Mouse (Mus musculus): ENCODE data around the gene Ttc26. TPM values are rescaled to one million over a fixed set of nuclear protein-coding genes. Genes with fewer than 3 reads are reported as not detected.
A peak's percentile ranks its signal among the peaks of the same experiment; 100 is the strongest.

Ttc26 gene
- total and polyA plus RNA-seq, 3 experiments: 1.4 to 2.1 TPM; not detected in 1

DNA sequence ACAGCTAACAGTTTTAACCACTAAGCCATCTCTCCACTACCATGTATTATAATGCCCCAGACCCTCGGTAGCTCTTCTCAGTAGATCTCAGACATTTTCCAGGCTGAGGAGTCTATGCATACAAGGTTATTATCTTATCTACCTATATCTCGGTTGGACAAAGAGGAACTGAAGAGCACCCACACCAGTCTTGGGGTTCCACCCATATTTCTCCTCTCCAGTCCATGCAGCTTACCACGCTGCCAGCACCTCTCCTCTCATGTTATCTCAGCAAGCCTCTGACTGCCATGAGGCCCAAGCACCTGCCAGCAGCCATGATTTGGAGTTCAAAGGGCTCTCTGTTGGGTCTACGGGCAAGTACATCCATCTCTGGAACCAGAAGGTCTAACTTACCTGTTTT lies 20.2 kb upstream of the Ttc26 start (continued):
- peak; percentile 81 for TF ChIP-seq MAX (IDR thresholded peaks at IDR 0.05; ENCODE audit: low read length)
- peak; percentile 76 for TF ChIP-seq RCOR1 (IDR thresholded peaks at IDR 0.05; ENCODE audit: low read depth, low read length)

DNA sequence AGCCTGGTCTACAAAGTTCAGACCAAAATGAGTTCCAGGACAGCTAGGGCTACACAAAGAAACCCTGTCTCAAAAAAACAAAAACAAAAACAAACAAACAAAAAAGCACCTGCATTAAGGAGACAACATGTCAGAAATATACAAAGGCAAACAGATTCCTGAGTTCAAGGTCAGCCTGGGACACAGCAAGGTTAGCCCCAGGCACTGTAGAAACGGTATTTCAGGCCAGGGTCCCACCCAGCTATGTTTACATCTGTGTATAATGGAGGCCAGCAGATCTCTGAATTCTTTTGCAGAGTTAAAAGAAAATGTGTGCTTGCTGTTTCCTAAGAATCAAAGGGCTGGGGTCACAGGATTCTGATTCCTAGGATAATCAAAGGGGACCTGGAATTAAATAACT lies 19.3 kb upstream of the Ttc26 start:
- no peaks in the 10 kb centered on the region for H3K9me3 ChIP-seq (replicated peaks; ENCODE audit: insufficient read depth, low read length)
- H3K27ac ChIP-seq (ENCODE audit: control insufficient read depth, low read depth, low read length): no peak overlapping the region
- peaks cover 8 to 33% of the 10 kb centered on the region in 2 experiments for H3K4me1 ChIP-seq (ENCODE audit: control insufficient read depth in 1 of 2, insufficient read depth in 2 of 2, low read length in 2 of 2)
- no peak for DNase-seq (ENCODE audit: low read depth, low spot score)
- H3K36me3 ChIP-seq (ENCODE audit: control insufficient read depth in 1 of 2, insufficient read depth in 2 of 2, low read length in 2 of 2): peaks cover 0 to 27% of the 10 kb centered on the region in 2 experiments; a peak in 2 of 4 replicates
- H3K27me3 ChIP-seq (ENCODE audit: control insufficient read depth in 1 of 2, insufficient read depth in 2 of 2, low read length in 2 of 2): no peaks in the 10 kb centered on the region
- no peak overlapping the region for H3K9ac ChIP-seq (ENCODE audit: control insufficient read depth, low read depth, low read length, poor library complexity, severe bottlenecking)
- TF ChIP-seq RAD21 (IDR thresholded peaks at IDR 0.05; ENCODE audit: low read depth, low read length) (no peak), JUND (IDR thresholded peaks at IDR 0.05; ENCODE audit: low read depth, low read length) (no peak), ETS1 (IDR thresholded peaks at IDR 0.05; ENCODE audit: low read depth, low read length) (no peak), ZMIZ1 (IDR thresholded peaks at IDR 0.05; ENCODE audit: low read depth, low read length) (no peak)
- no peaks in the 10 kb centered on the region; the same call in 1 of the 2 replicates for H3K79me2 ChIP-seq (ENCODE audit: control insufficient read depth, insufficient read depth, low read length, poor library complexity)
- H3K4me3 ChIP-seq (ENCODE audit: control insufficient read depth in 1 of 2, insufficient read depth in 1 of 2, low read depth in 2 of 2, low read length in 2 of 2): no peak overlapping the region

GRCm38 (mm10) chr6:38363370-38363769 lies 17.9 kb upstream of the Ttc26 start:
- H3K27ac ChIP-seq (ENCODE audit: control insufficient read depth, low read depth, low read length): no peak overlapping the region
- no peak overlapping the region for H3K9ac ChIP-seq (ENCODE audit: control insufficient read depth, low read depth, low read length, poor library complexity, severe bottlenecking)
- TF ChIP-seq CTCF (IDR thresholded peaks at IDR 0.05 in 2 of 3, conservative IDR thresholded peaks at IDR 0.05 in 1 of 3; ENCODE audit: control insufficient read depth in 1 of 3, insufficient read depth in 1 of 3, low read depth in 2 of 3, low read length in 3 of 3, poor library complexity in 1 of 3, severe bottlenecking in 1 of 3) (no peak), ZKSCAN1 (IDR thresholded peaks at IDR 0.05; ENCODE audit: low read depth, low read length) (no peak), MAX (IDR thresholded peaks at IDR 0.05; ENCODE audit: low read length) (no peak), SIN3A (IDR thresholded peaks at IDR 0.05; ENCODE audit: low read length) (no peak), ZNF384 (IDR thresholded peaks at IDR 0.05; ENCODE audit: low read depth, low read length) (no peak)

GRCm38 (mm10) chr6:38364121-38364520 lies 17.1 kb upstream of the Ttc26 start:
- no peaks in the 10 kb centered on the region for H3K9me3 ChIP-seq (replicated peaks; ENCODE audit: insufficient read depth, low read length)
- no peak for DNase-seq (ENCODE audit: low read depth, low spot score)
- peaks cover 0 to 19% of the 10 kb centered on the region in 2 experiments; a peak in 2 of 4 replicates for H3K36me3 ChIP-seq (ENCODE audit: control insufficient read depth in 1 of 2, insufficient read depth in 2 of 2, low read length in 2 of 2)
- H3K27ac ChIP-seq (ENCODE audit: control insufficient read depth, low read depth, low read length): no peak overlapping the region
- H3K4me1 ChIP-seq (ENCODE audit: control insufficient read depth in 1 of 2, insufficient read depth in 2 of 2, low read length in 2 of 2): peaks cover 8 to 27% of the 10 kb centered on the region in 2 experiments
- H3K4me3 ChIP-seq (ENCODE audit: control insufficient read depth in 1 of 2, insufficient read depth in 1 of 2, low read depth in 2 of 2, low read length in 2 of 2): no peak overlapping the region
- H3K79me2 ChIP-seq (ENCODE audit: control insufficient read depth, insufficient read depth, low read length, poor library complexity): no peaks in the 10 kb centered on the region
- no peak for TF ChIP-seq HCFC1 (IDR thresholded peaks at IDR 0.05; ENCODE audit: low read depth, low read length)
- TF ChIP-seq ELF1 (IDR thresholded peaks at IDR 0.05; ENCODE audit: low read depth, low read length): no peak
- TF ChIP-seq CHD2 (IDR thresholded peaks at IDR 0.05; ENCODE audit: low read length): no peak
- TF ChIP-seq CTCF (IDR thresholded peaks at IDR 0.05 in 2 of 3, conservative IDR thresholded peaks at IDR 0.05 in 1 of 3; ENCODE audit: control insufficient read depth in 1 of 3, insufficient read depth in 1 of 3, low read depth in 2 of 3, low read length in 3 of 3, poor library complexity in 1 of 3, severe bottlenecking in 1 of 3): no peak
- TF ChIP-seq ZNF384 (IDR thresholded peaks at IDR 0.05; ENCODE audit: low read depth, low read length): no peak
- TF ChIP-seq MXI1 (IDR thresholded peaks at IDR 0.05; ENCODE audit: low read depth, low read length): no peak
- TF ChIP-seq KAT2A (conservative IDR thresholded peaks at IDR 0.05; ENCODE audit: low read depth, low read length): no peak
- TF ChIP-seq RAD21 (IDR thresholded peaks at IDR 0.05; ENCODE audit: low read depth, low read length): no peak
- TF ChIP-seq POLR2AphosphoS5 (IDR thresholded peaks at IDR 0.05; ENCODE audit: borderline replicate concordance, low read depth, low read length): no peak
- TF ChIP-seq JUND (IDR thresholded peaks at IDR 0.05; ENCODE audit: low read depth, low read length): no peak
- no peak for TF ChIP-seq ZKSCAN1 (IDR thresholded peaks at IDR 0.05; ENCODE audit: low read depth, low read length)
- TF ChIP-seq ZC3H11A (IDR thresholded peaks at IDR 0.05; ENCODE audit: low read depth, low read length): no peak
- TF ChIP-seq SIN3A (IDR thresholded peaks at IDR 0.05; ENCODE audit: low read length): no peak
- TF ChIP-seq SMC3 (IDR thresholded peaks at IDR 0.05; ENCODE audit: low read depth, low read length): no peak
- no peak for TF ChIP-seq TBP (IDR thresholded peaks at IDR 0.05; ENCODE audit: low read depth, low read length)
- no peak overlapping the region for H3K9ac ChIP-seq (ENCODE audit: control insufficient read depth, low read depth, low read length, poor library complexity, severe bottlenecking)
- H3K27me3 ChIP-seq (ENCODE audit: control insufficient read depth in 1 of 2, insufficient read depth in 2 of 2, low read length in 2 of 2): no peaks in the 10 kb centered on the region

More at GRCm38 (mm10) chr6:38363370-38363769, 17.9 kb upstream of the Ttc26 start:
- Histone ChIP-seq H3K36me3 (ENCODE audit: control insufficient read depth in 1 of 2, insufficient read depth in 2 of 2, low read length in 2 of 2) (peaks cover 0 to 25% of the 10 kb centered on the region in 2 experiments; a peak in 2 of 4 replicates), H3K9me3 (replicated peaks; ENCODE audit: insufficient read depth, low read length) (no peaks in the 10 kb centered on the region), H3K79me2 (ENCODE audit: control insufficient read depth, insufficient read depth, low read length, poor library complexity) (no peaks in the 10 kb centered on the region), H3K4me3 (ENCODE audit: control insufficient read depth in 1 of 2, insufficient read depth in 1 of 2, low read depth in 2 of 2, low read length in 2 of 2) (no peak overlapping the region), H3K4me1 (ENCODE audit: control insufficient read depth in 1 of 2, insufficient read depth in 2 of 2, low read length in 2 of 2) (peaks cover 8 to 29% of the 10 kb centered on the region in 2 experiments), H3K27me3 (ENCODE audit: control insufficient read depth in 1 of 2, insufficient read depth in 2 of 2, low read length in 2 of 2) (no peaks in the 10 kb centered on the region)
- peak; percentile 27 for DNase-seq (ENCODE audit: low read depth, low spot score)
